Mouse (Mus musculus): Measurements from ENCODE around the gene Vmn1r159. TPM values are rescaled to one million over a fixed set of nuclear protein-coding genes. Genes with fewer than 3 reads are reported as not detected.
"Not testable (repeated sequence)": the region's sequence is repeated elsewhere in the genome, so short reads cannot be mapped to it uniquely, and the experiment has no call there.

Gene Vmn1r159
- polyA plus RNA-seq (2015; fragmentation: Nextera tagmentation; extraction: Ambion mirVana) = not detected in 2 replicates

DNA sequence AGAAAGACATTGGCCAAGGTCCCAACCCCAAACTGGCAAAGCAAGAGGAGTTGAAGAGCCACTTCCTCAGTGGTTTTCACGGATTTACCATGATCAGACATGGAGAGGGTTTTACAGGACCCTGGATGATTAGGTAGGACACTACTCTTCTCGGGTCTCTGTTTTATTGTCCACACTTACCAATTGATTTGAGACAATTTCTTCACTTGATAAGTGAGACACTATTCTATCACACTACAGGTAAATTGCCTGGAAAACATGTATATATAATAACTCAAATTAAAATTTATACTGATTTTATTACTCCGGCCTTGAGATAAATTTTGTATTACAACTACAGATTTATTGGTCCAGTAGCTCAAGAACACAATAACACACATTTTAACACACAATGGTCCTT is at the start of gene Vmn1r159:
Vmn1r159 (minus strand) TSS at position 101 of the 400 bp plus-strand sequence.
- H3K4me3 ChIP-seq; H3K27ac ChIP-seq; H3K36me3 ChIP-seq; ATAC-seq (replicated peaks; ENCODE audit: insufficient number of reproducible peaks, insufficient read depth, low FRiP score, low read depth); H3K9me3 ChIP-seq (replicated peaks); H3K4me1 ChIP-seq (replicated peaks); H3K9ac ChIP-seq; H3K4me2 ChIP-seq; H3K27me3 ChIP-seq: not testable (repeated sequence)
- WGBS = 59% methylated on average over 3 of the region's 3 CpGs

DNA sequence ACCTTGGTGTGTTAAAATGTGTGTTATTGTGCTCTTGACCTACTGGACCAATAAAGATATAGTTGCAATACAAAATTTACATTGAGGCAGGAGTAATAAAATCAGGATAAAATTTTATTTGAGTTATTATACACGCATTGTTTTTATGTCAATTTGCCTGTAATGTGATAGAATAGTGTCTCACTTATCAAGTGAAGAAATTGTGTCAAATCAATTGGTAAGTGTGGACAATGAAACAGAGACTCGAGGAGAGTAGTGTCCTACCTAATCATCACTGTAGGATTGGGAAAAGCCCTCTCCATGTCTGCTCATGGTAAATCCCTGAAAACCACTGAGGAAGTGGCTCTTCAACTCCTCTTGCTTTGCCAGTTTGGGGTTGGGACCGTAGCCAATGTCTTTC is 27.5 kb upstream of the Vmn1r159 start, which contains the start of gene Vmn1r160:
Vmn1r160 (plus strand) TSS at position 301 of the 400 bp plus-strand sequence.
- 22% methylated on average over 1 of the region's 3 CpGs for WGBS
- not testable (repeated sequence) for H3K9me3 ChIP-seq (replicated peaks); H3K27me3 ChIP-seq; H3K9ac ChIP-seq; ATAC-seq (replicated peaks; ENCODE audit: insufficient number of reproducible peaks, insufficient read depth, low FRiP score, low read depth); H3K36me3 ChIP-seq; H3K4me3 ChIP-seq; H3K4me1 ChIP-seq (replicated peaks); H3K27ac ChIP-seq; H3K4me2 ChIP-seq

Other genes starting within 250 kb of the Vmn1r159 start
- gene Vmn1r155, start 185.6 kb downstream of the Vmn1r159 start, polyA plus RNA-seq (2015; fragmentation: Nextera tagmentation; extraction: Ambion mirVana) = not detected in 2 replicates
- gene Gm8693, start 151.3 kb downstream of the Vmn1r159 start, polyA plus RNA-seq (2015; fragmentation: Nextera tagmentation; extraction: Ambion mirVana) = not detected in 2 replicates
- not detected in 2 replicates for gene Gm4567, start 123.9 kb downstream of the Vmn1r159 start, polyA plus RNA-seq (2015; fragmentation: Nextera tagmentation; extraction: Ambion mirVana)
- not detected in 2 replicates for gene Vmn1r157, start 81.9 kb downstream of the Vmn1r159 start, polyA plus RNA-seq (2015; fragmentation: Nextera tagmentation; extraction: Ambion mirVana)
- gene Vmn1r158, start 52.8 kb downstream of the Vmn1r159 start, polyA plus RNA-seq (2015; fragmentation: Nextera tagmentation; extraction: Ambion mirVana) = not detected in 2 replicates
- gene Vmn1r160, start 27.6 kb upstream of the Vmn1r159 start, polyA plus RNA-seq (2015; fragmentation: Nextera tagmentation; extraction: Ambion mirVana) = not detected in 2 replicates
- gene Gm4214, start 141.1 kb upstream of the Vmn1r159 start, polyA plus RNA-seq (2015; fragmentation: Nextera tagmentation; extraction: Ambion mirVana) = not detected in 2 replicates
- gene Gm4216, start 176.3 kb upstream of the Vmn1r159 start, polyA plus RNA-seq (2015; fragmentation: Nextera tagmentation; extraction: Ambion mirVana) = not detected in 2 replicates
- not detected in 2 replicates for gene Vmn1r163, start 211.9 kb upstream of the Vmn1r159 start, polyA plus RNA-seq (2015; fragmentation: Nextera tagmentation; extraction: Ambion mirVana)
- gene Gm8720, start 223.9 kb upstream of the Vmn1r159 start, polyA plus RNA-seq (2015; fragmentation: Nextera tagmentation; extraction: Ambion mirVana) = not detected in 2 replicates